Comparison of ENCODE assay signal across 18 mouse cellular contexts in the genomic region with DNA sequence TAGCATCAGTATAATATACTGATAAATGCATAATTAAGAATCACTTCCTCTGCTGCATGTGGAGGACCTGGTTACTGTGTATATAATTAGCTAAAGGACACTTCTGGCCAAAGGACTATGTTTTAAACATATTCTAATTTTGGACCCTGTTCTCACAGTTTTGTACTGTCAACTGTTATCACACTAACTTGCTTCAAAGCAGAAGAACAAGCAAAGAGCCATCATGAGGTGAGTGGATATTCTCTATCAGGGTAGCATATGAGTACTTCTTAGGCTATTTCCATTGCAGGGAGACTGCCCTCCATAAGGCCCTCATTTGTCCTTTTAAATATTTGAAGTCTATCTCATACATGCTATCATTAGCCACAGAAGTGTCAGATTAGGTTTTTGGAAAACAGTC.
"Had no signal": no experiment of that assay in that cellular context is flagged by ENCODE, and none has a peak within 500 bp of the region (broad histone marks: within the 10 kb centered on the region; RNA-seq: fewer than 3 reads in every experiment).

No protein-coding gene starts in this region.

- H3K4me2 ChIP-seq: lung, embryonic 14.5 days; midbrain, embryonic 12.5 days; neural tube, embryonic 13.5 days; neural tube, embryonic 15.5 days had no signal

- DNase-seq: lung, embryonic 14.5 days; lung, postnatal 10 days; lung, postnatal 4 days; midbrain, embryonic 14.5 days; retina, postnatal 1 day; right cerebral cortex, adult 18-20 months; right cerebral cortex, postnatal 25 days; right cerebral cortex, postnatal 4 days; spleen, adult 18-20 months; thymus, adult 18-20 months; thymus, postnatal 14 days; thymus, postnatal 36 days had no signal

- H3K9me3 ChIP-seq: midbrain, embryonic 10.5 days; midbrain, embryonic 12.5 days; neural tube, embryonic 13.5 days; neural tube, embryonic 15.5 days had no signal

- H3K9ac ChIP-seq: lung, embryonic 14.5 days; midbrain, embryonic 12.5 days; neural tube, embryonic 13.5 days; neural tube, embryonic 15.5 days had no signal

- ATAC-seq: midbrain, embryonic 16.5 days had no signal

- H3K4me3 ChIP-seq: midbrain, embryonic 10.5 days; midbrain, embryonic 12.5 days; myocyte; neural tube, embryonic 13.5 days; neural tube, embryonic 15.5 days had no signal

- H3K4me1 ChIP-seq: midbrain, embryonic 10.5 days; midbrain, embryonic 12.5 days; neural tube, embryonic 13.5 days; neural tube, embryonic 15.5 days had no signal

- H3K27me3 ChIP-seq: midbrain, embryonic 12.5 days; neural tube, embryonic 13.5 days; neural tube, embryonic 15.5 days had no signal

- H3K36me3 ChIP-seq: midbrain, embryonic 10.5 days; midbrain, embryonic 12.5 days; neural tube, embryonic 13.5 days; neural tube, embryonic 15.5 days had no signal

- H3K27ac ChIP-seq: midbrain, embryonic 10.5 days; midbrain, embryonic 12.5 days; neural tube, embryonic 13.5 days; neural tube, embryonic 15.5 days had no signal
